Mouse (Mus musculus): ENCODE measurements around the gene Tln2. TPM values are rescaled to one million over a fixed set of nuclear protein-coding genes. Genes with fewer than 3 reads are reported as not detected.
"Not testable (repeated sequence)": the region's sequence is repeated elsewhere in the genome, so short reads cannot be mapped to it uniquely, and the experiment has no call there.

The Tln2 gene
- total RNA-seq, 2 experiments from 2014 or later: 112 to 130 TPM

DNA sequence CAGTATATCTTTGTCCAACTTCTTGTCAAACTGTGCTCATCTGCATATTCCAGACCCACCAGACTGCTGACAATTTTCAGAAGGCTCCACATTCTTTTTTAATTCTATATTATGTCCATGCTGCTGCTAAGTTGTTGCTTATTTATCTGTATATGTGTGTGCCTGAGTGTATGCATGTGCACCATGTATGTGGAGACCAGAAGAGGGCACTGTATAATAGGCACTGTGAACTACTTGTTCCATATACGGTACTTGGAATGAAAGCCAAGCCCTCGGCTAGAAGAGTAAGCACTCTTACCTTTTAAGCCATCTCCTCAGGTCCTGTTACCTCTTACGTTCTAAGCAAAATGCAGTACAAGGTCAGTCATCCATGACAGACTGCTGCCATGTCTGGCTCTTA lies 274.0 kb downstream of the Tln2 start:
- no peak for DNase-seq (ENCODE audit: low spot score in 2 of 2)

GRCm38 (mm10) chr9:67281812-67282211 lies 277.7 kb downstream of the Tln2 start:
- no peak for DNase-seq (ENCODE audit: low spot score in 2 of 2)

- not testable (repeated sequence) for DNase-seq (ENCODE audit: low spot score in 2 of 2)
Observed at GRCm38 (mm10) chr9:67280311-67280710, 279.2 kb downstream of the Tln2 start.

DNA sequence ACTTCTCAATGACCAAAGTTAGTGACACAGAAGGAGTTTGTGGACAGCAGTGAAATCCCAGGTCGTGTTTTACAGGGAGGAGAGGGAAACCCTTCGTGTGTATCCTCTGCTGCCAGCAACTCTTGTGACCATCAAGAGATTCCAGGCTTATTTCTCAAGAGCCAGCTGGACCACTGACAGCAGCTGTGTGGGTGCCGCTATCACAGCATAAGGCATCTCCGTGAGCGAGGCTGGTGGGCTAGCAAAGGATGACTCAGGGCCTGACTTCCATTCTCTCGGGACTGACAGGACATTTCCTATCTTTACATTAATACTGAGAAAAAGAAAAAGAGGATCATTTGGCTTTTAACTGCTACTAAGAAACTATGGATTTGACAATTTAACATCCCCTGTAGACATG lies 283.1 kb downstream of the Tln2 start:
- no peak for DNase-seq (ENCODE audit: low spot score in 2 of 2)

DNA sequence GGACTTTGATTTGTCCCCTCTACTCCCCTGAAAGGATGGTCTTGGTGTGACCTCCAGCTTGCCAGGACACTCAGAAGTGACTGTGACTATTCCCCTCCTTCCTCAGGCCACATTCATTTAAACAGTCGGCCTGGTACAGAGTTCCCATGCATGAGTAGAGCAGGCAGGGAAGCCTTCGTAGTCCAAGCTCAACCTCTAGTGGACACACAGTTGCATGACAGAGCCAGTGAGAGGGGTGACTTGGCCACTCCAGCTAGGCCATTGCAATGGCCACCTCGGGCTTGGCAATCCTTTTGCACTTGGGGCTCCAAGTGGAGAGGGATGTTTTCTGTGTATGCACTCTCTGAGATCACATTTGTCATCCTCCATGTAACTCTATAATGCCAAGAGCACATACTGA lies 285.2 kb downstream of the Tln2 start:
- DNase-seq (ENCODE audit: low spot score in 2 of 2): no peak

- DNase-seq (ENCODE audit: low spot score in 2 of 2): no peak
Observed at GRCm38 (mm10) chr9:67273362-67273761, 286.1 kb downstream of the Tln2 start.

DNA sequence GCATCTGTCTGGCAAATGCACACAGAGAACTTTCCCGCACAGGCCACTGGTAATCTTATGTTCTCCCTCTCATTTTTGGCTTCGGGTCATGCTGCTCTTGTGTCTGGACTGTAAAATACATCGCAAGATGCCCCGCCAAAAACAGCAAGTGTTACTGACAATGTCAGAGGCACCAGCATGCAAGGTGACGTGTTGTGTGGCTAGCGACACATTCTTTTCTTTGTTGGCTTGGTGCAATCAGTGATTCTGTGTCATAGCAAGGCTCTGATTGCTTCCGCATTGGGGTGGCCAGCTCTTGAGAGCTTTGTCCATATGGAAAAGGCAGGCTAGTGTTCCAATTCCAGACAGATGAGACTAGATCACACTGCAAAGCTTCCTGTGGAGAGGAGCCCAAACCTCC lies 288.8 kb downstream of the Tln2 start:
- no peak for DNase-seq (ENCODE audit: low spot score in 2 of 2)

DNA sequence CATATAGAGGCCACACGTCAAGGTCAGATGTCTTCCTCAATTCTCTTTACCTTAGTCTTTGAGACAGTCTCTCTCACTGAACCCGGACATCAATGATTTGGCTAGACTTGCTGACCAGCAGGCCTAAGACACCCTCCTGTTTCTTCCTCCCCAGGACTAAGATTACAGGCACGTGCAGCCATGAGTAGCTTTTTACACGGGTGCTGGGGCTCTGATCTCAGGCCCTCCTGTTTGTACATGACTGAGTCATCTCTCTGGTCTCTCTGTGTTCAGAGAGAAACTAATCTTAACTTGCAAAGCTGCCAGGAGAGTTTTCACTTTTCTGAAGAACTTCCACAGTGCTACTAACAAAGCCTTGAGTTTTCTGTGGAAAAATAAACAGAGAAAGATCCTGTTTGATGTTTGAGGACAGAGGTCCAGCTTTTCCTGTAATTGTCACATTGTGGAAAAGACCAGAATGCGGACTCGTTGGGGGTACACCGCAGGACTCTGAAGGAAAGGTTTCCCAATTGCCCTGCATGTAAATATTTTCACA lies 289.4 kb downstream of the Tln2 start:
- no peak for DNase-seq (ENCODE audit: low spot score in 2 of 2)

DNA sequence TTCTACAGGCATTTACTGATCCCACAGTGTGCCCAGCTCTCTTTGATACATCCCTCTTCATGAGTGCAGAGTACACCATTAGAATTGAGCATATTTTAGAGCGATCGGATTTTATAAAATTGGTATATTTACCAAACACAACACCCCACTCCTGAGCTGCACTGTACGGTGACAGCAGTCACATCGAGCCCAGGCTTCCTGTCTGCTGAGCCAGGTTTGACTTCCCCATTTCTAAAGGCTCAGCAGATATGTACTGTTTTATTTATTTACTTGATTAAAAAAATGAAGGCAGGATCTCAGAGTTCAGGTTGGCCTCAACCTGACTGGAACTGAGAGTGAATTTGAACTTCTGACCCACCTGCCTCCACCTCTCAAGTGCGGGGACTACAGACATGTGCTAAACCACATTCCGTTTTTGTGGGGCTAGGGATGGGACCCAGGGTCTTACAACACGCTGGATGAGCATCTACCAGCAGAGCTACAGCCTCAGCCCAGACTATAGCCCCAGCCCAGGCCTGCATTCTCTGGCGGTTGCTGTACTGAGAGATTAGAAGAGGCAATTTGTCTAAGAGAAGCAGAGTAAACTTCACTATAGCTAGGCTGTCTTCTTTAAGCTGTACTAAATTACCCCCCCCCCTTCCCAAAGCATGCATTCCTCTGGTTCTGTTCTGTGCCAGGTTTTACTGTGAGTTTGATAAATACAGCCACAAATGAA lies 292.1 kb downstream of the Tln2 start:
- DNase-seq (ENCODE audit: low spot score in 2 of 2): no peak

GRCm38 (mm10) chr9:67265513-67265912 lies 294.0 kb downstream of the Tln2 start:
- peak; percentile 31 to 60 for DNase-seq (ENCODE audit: low spot score in 2 of 2)

- DNase-seq (ENCODE audit: low spot score in 2 of 2): peak in 1 of 2 experiments; percentile 24
Observed at GRCm38 (mm10) chr9:67264896-67265295, 294.6 kb downstream of the Tln2 start.

- DNase-seq (ENCODE audit: low spot score in 2 of 2): no peak
Observed at GRCm38 (mm10) chr9:67260835-67261599, 298.5 kb downstream of the Tln2 start.

- no peak for DNase-seq (ENCODE audit: low spot score in 2 of 2)
Observed at GRCm38 (mm10) chr9:67250141-67250540, 309.4 kb downstream of the Tln2 start.

GRCm38 (mm10) chr9:67247365-67247950 lies 312.0 kb downstream of the Tln2 start:
- no peak for DNase-seq (ENCODE audit: low spot score in 2 of 2)

- no peak for DNase-seq (ENCODE audit: low spot score in 2 of 2)
Observed at GRCm38 (mm10) chr9:67245265-67245664, 314.2 kb downstream of the Tln2 start.

DNA sequence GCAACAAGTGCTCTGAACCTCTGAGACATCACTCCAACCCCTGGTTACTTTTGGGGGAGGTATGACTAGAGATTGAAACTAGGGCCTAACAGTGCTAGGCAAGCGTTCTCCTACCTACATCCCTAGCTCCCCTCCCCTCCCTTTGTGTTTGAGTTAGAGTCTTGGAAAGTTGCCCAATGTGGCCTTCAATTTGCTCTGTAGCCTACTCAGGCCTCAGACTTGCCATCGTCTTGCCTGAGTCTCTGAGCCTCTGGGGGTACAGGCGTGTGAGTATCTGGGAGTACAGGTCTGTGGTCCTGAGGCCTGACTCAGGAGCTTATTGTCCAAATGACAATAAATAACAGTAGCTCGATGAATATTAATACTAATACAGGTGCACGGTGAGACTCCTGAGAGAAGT lies 317.8 kb downstream of the Tln2 start:
- DNase-seq (ENCODE audit: low spot score in 2 of 2): no peak

GRCm38 (mm10) chr9:67240456-67240855 lies 319.0 kb downstream of the Tln2 start:
- no peak for DNase-seq (ENCODE audit: low spot score in 2 of 2)

DNA sequence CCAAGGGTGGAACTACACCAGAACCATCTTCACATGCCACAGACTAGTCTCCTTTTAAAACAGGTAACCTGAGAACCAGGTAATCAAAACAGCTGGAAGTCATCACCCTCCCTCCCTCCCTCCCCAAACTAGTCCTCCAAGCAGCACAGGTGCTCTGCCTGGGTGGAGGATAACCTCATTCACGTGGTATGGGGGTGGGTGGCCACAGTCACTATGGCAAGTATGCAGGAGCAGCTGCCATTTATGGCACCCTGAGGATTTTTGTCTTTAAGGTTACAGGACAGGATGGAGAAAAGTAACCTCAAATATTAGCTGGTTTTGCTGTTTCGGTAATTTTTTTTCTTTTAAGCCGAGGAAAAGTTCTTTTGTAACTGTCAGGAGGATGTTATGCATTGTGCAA lies 322.5 kb downstream of the Tln2 start:
- no peak for DNase-seq (ENCODE audit: low spot score in 2 of 2)

GRCm38 (mm10) chr9:67235441-67236217 lies 323.9 kb downstream of the Tln2 start:
- DNase-seq (ENCODE audit: low spot score in 2 of 2): no peak

DNA sequence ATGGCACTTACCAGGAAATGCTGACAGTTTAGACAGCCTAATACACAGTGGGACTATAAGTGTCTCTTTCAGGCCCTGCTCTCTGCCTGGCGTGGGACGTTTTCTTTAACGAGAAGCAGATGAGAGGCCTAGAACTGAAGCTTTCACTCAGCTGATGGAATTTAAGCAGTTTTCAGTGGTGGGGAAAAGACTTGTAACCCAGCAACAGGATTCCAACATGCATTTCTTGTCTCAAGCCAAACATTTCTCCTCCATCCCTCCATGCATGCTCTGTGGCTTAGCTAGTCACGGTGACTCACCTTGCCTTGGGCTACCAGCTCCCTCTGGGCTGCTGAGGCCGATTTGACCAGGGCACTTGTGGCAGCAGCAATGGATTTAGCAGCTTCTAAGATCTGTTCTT lies 330.5 kb downstream of the Tln2 start:
- DNase-seq (ENCODE audit: low spot score in 2 of 2): no peak

- DNase-seq (ENCODE audit: low spot score in 2 of 2): no peak
Observed at GRCm38 (mm10) chr9:67220388-67220787, 339.1 kb downstream of the Tln2 start.
